Mouse (Mus musculus): Measurements from ENCODE around the gene 2900011O08Rik. TPM values are rescaled to one million over a fixed set of nuclear protein-coding genes. Genes with fewer than 3 reads are reported as not detected.
"Not testable (repeated sequence)": the region's sequence is repeated elsewhere in the genome, so short reads cannot be mapped to it uniquely, and the experiment has no call there.

Gene 2900011O08Rik
- polyA plus RNA-seq (2016; fragmentation: Nextera tagmentation; extraction: Ambion mirVana), result 52.8 and 54.4 TPM in 2 replicates

GRCm38 (mm10) chr16:13986574-13987478, at the start of gene 2900011O08Rik, which contains the start of gene Ifitm7:
TSS of gene 2900011O08Rik (plus strand) at chr16:13986604.
TSS of gene Ifitm7 (minus strand) at chr16:13986888.
- H3K9me3 ChIP-seq (replicated peaks), result no peaks in the 10 kb centered on the region
- ATAC-seq (ENCODE audit: low FRiP score), result peak; percentile 87
- H3K4me3 ChIP-seq, result peak within 1 kb of the TSS; percentile 64

DNA sequence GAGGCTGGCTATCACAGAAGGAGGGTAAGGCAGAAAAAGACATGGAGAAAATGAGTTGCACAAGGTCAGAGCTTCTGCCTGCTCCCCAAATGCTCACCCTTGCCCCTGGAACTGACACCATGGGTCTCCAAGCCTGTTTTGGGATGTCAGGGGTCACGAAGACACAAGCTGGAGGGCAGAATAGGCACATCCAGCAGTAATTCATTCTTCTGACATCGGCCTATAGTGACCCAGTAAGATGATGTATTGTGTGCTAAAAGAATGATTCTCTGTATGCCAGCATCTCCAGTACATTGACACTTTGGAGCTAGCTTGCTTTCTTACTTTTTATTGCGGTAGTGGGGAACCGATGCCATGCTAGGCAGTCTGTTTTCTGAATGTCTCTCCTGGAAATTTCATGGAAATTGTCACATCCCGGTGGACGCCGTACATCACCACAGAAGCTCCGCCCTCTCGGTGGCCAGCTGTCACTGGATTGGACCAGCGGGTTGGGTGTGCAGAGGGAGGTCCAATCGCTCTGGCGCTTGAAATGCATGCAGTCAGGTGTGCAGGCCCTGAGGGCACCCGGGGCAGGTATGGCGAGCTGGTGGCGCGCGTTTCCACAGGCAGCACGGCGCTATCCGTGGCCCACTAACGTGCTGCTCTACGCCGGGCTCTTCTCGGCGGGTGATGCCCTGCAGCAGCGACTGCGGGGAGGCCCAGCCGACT, 46.1 kb upstream of the 2900011O08Rik start:
- peak; percentile 98 for ATAC-seq (ENCODE audit: low FRiP score)
- Histone ChIP-seq H3K9me3 (replicated peaks) (no peaks in the 10 kb centered on the region), H3K9ac (peak overlapping the region; percentile 63), H3K4me1 (peaks cover 14% of the 10 kb centered on the region), H3K36me3 (no peaks in the 10 kb centered on the region), H3K27me3 (peaks cover 13% of the 10 kb centered on the region), H3K4me3 (peak overlapping the region; percentile 60), H3K4me2 (replicated peaks) (peak overlapping the region; percentile 98), H3K27ac (no peak overlapping the region)
- WGBS, result 4% methylated on average over 28 of the region's 28 CpGs

More at GRCm38 (mm10) chr16:13986574-13987478, at the start of gene 2900011O08Rik, which contains the start of gene Ifitm7:
- Histone ChIP-seq H3K9ac (peak within 1 kb of the TSS; percentile 80), H3K4me2 (replicated peaks) (peak within 1 kb of the TSS; percentile 63), H3K27me3 (no peaks in the 10 kb centered on the region), H3K27ac (peak within 1 kb of the TSS; percentile 93), H3K4me1 (peaks cover 12% of the 10 kb centered on the region), H3K36me3 (no peaks in the 10 kb centered on the region)
- under 1% methylated on average over 31 of the region's 31 CpGs for WGBS

- ATAC-seq (ENCODE audit: low FRiP score), result peak; percentile 88
- Histone ChIP-seq H3K9me3 (replicated peaks) (no peaks in the 10 kb centered on the region), H3K27ac (no peak overlapping the region), H3K27me3 (peaks cover 13% of the 10 kb centered on the region), H3K36me3 (no peaks in the 10 kb centered on the region), H3K4me2 (replicated peaks) (peak overlapping the region; percentile 98), H3K4me3 (peak overlapping the region; percentile 60), H3K4me1 (peaks cover 14% of the 10 kb centered on the region), H3K9ac (peak overlapping the region; percentile 63)
- WGBS, result 2% methylated on average over 34 of the region's 34 CpGs
Measured at GRCm38 (mm10) chr16:13940847-13941395, 45.5 kb upstream of the 2900011O08Rik start.

GRCm38 (mm10) chr16:13944178-13944577, 42.2 kb upstream of the 2900011O08Rik start:
- Histone ChIP-seq H3K4me1 (peaks cover 14% of the 10 kb centered on the region), H3K4me3 (no peak overlapping the region), H3K9ac (no peak overlapping the region), H3K27ac (no peak overlapping the region), H3K9me3 (replicated peaks) (no peaks in the 10 kb centered on the region), H3K36me3 (no peaks in the 10 kb centered on the region), H3K4me2 (replicated peaks) (no peak overlapping the region), H3K27me3 (peaks cover 13% of the 10 kb centered on the region)
- no peak for ATAC-seq (ENCODE audit: low FRiP score)
- 63% methylated on average over 4 of the region's 4 CpGs for WGBS

- Histone ChIP-seq H3K4me1 (peaks cover 14% of the 10 kb centered on the region), H3K4me3 (no peak overlapping the region), H3K36me3 (no peaks in the 10 kb centered on the region), H3K9me3 (replicated peaks) (no peaks in the 10 kb centered on the region), H3K9ac (no peak overlapping the region), H3K27ac (no peak overlapping the region), H3K27me3 (peaks cover 13% of the 10 kb centered on the region), H3K4me2 (replicated peaks) (no peak overlapping the region)
- 81% methylated on average over 5 of the region's 5 CpGs for WGBS
- no peak for ATAC-seq (ENCODE audit: low FRiP score)
Measured at GRCm38 (mm10) chr16:13944752-13945151, 41.7 kb upstream of the 2900011O08Rik start.

GRCm38 (mm10) chr16:13945153-13945552, 41.3 kb upstream of the 2900011O08Rik start:
- no peaks in the 10 kb centered on the region for H3K36me3 ChIP-seq
- peaks cover 12% of the 10 kb centered on the region for H3K4me1 ChIP-seq
- ATAC-seq (ENCODE audit: low FRiP score), result no peak
- H3K27ac ChIP-seq, result no peak overlapping the region
- H3K4me2 ChIP-seq (replicated peaks), result no peak overlapping the region
- no peak overlapping the region for H3K4me3 ChIP-seq
- 81% methylated on average over 4 of the region's 4 CpGs for WGBS
- H3K27me3 ChIP-seq, result peaks cover 13% of the 10 kb centered on the region
- no peak overlapping the region for H3K9ac ChIP-seq
- no peaks in the 10 kb centered on the region for H3K9me3 ChIP-seq (replicated peaks)

DNA sequence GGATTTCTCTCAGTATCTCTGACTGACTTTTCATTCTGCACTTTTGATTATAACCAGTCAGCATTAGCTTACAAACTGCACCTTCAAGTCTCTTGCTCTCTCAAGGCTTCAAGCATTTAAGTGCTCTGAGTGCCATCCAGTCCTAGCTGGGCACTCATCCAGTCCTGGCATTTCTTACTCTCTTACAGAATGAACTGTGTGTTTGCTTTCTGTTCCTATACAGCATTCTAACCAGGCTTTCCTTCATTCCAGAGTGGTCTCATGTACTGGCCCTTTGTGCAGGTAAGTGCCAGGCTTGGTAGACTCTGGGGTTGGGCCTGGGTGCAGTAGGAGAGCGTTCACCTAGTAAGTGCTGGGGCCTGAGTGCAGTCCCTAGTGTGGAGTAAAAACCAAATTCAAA, 40.1 kb upstream of the 2900011O08Rik start:
- H3K9ac ChIP-seq, result no peak overlapping the region
- no peaks in the 10 kb centered on the region for H3K9me3 ChIP-seq (replicated peaks)
- no peak overlapping the region for H3K27ac ChIP-seq
- no peak overlapping the region for H3K4me2 ChIP-seq (replicated peaks)
- no peak overlapping the region for H3K4me3 ChIP-seq
- H3K36me3 ChIP-seq, result no peaks in the 10 kb centered on the region
- peaks cover 7% of the 10 kb centered on the region for H3K27me3 ChIP-seq
- peaks cover 2% of the 10 kb centered on the region for H3K4me1 ChIP-seq
- ATAC-seq (ENCODE audit: low FRiP score), result no peak
- WGBS, result 96% methylated on average over 1 of the region's 1 CpGs

DNA sequence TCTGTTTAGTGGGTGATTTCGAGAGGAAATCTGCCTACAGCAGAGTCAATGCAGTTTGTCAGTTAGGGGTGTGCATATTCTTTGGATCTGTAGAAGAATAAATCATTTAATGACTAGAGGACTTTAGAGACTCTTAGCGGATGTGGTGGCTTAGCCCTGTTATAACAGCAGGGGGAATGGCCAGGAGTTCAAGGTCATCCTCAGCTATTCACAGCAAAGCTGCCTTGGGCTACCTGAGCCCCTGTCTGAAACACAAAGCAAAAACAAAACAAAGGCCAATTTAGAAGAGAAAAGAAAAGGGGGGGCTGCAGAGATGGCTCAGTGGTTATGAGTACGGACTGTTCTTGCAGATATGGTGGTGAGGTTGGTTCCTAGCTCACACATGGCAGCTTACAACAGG, 35.2 kb upstream of the 2900011O08Rik start:
- H3K27ac ChIP-seq, result no peak overlapping the region
- no peaks in the 10 kb centered on the region for H3K9me3 ChIP-seq (replicated peaks)
- WGBS, result 82% methylated on average over 3 of the region's 3 CpGs
- H3K4me2 ChIP-seq (replicated peaks), result no peak overlapping the region
- no peaks in the 10 kb centered on the region for H3K36me3 ChIP-seq
- no peak overlapping the region for H3K4me3 ChIP-seq
- no peaks in the 10 kb centered on the region for H3K27me3 ChIP-seq
- H3K9ac ChIP-seq, result no peak overlapping the region
- no peak for ATAC-seq (ENCODE audit: low FRiP score)
- no peaks in the 10 kb centered on the region for H3K4me1 ChIP-seq

DNA sequence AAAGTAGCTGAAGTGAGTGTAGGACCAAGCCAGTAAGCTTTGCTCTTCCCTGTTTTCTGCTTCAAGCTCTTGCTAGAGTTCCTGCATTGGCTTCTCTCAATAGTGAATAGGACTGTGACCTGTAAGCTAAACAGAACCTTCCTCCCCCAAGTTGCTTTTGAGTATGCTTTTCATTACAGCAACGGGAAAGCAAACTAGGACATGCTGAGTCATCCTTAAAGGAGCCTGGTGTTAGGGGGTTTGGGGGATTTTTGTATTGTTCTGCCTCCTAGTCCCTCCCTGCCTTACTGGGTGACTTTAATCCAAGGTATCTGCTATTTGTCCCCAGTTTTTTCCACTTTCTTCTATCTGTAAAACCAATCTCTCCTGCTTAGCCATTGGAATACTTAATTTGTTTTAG, 24.4 kb upstream of the 2900011O08Rik start:
- Histone ChIP-seq H3K9me3 (replicated peaks) (no peaks in the 10 kb centered on the region), H3K4me3 (no peak overlapping the region), H3K9ac (no peak overlapping the region), H3K4me2 (replicated peaks) (no peak overlapping the region), H3K27ac (no peak overlapping the region), H3K36me3 (no peaks in the 10 kb centered on the region), H3K27me3 (no peaks in the 10 kb centered on the region), H3K4me1 (no peaks in the 10 kb centered on the region)
- no peak for ATAC-seq (ENCODE audit: low FRiP score)
- 42% methylated on average over 1 of the region's 1 CpGs for WGBS

GRCm38 (mm10) chr16:13969096-13969495, 17.3 kb upstream of the 2900011O08Rik start:
- Histone ChIP-seq H3K36me3 (no peaks in the 10 kb centered on the region), H3K27ac (no peak overlapping the region), H3K9me3 (replicated peaks) (no peaks in the 10 kb centered on the region), H3K9ac (no peak overlapping the region), H3K4me2 (replicated peaks) (no peak overlapping the region), H3K27me3 (no peaks in the 10 kb centered on the region), H3K4me1 (no peaks in the 10 kb centered on the region), H3K4me3 (no peak overlapping the region)
- 97% methylated on average over 1 of the region's 1 CpGs for whole genome bisulfite sequencing
- no peak for ATAC-seq (ENCODE audit: low FRiP score)

- no peaks in the 10 kb centered on the region for H3K4me1 ChIP-seq
- peaks cover 4% of the 10 kb centered on the region; the same call in 1 of the 2 replicates for H3K9me3 ChIP-seq (replicated peaks)
- ATAC-seq (ENCODE audit: low FRiP score), result no peak
- WGBS, result 91% methylated on average over 8 of the region's 8 CpGs
- no peak overlapping the region for H3K4me2 ChIP-seq (replicated peaks)
- no peak overlapping the region for H3K9ac ChIP-seq
- no peaks in the 10 kb centered on the region for H3K36me3 ChIP-seq
- no peak overlapping the region for H3K4me3 ChIP-seq
- no peak overlapping the region for H3K27ac ChIP-seq
- H3K27me3 ChIP-seq, result no peaks in the 10 kb centered on the region
Measured at GRCm38 (mm10) chr16:13972051-13972450, 14.4 kb upstream of the 2900011O08Rik start.

DNA sequence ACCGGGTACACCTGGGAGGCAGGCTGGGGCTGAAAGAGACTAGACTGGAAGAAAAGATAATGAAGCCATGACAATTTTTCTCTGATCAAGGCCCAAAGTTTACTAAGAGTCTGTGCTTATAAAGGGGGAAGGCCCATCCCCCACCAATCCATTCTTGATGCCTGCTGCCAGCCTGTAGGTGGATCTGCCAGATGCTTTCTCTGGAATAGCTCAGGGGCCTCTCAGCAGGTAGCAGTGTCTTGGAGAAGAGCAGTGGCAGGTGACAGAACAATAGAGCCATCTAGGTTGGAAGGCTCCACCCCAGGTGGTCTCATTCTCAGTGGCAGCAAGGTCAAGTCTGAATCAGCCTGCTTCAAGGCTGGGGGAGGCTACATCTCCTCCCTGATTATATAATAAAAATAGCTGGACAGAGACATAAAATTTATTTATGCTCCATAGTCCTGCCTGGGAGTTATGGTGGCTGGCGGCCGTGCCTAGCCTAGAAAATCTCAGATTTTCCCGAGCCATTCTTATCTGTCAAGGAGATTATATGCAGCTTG, 10.0 kb upstream of the 2900011O08Rik start:
- 78% methylated on average over 4 of the region's 4 CpGs for WGBS

More for the DNA sequence above, 10.0 kb upstream of the 2900011O08Rik start:
- not testable (repeated sequence) for H3K27me3 ChIP-seq; H3K27ac ChIP-seq; H3K9me3 ChIP-seq (replicated peaks); ATAC-seq (ENCODE audit: low FRiP score); H3K36me3 ChIP-seq; H3K4me1 ChIP-seq; H3K4me3 ChIP-seq; H3K9ac ChIP-seq; H3K4me2 ChIP-seq (replicated peaks)
